Mouse (Mus musculus) lung, embryonic 15.5 days (tissue): ENCODE results near the gene St6galnac4. TPM values are rescaled to one million over a fixed set of nuclear protein-coding genes. Genes with fewer than 3 reads are reported as not detected.

Source experiments
- ATAC-seq: fragments of 200-750 bp; cut with Nextera tagmentation; 2 replicates; pipeline ENCODE4 v1.8.0; 2017; ENCODE audit warnings: moderate number of reproducible peaks, borderline replicate concordance; ENCODE audit not compliant: low FRiP score, low TSS enrichment; ENCODE audit errors: extremely low read depth
- H3K27ac ChIP-seq: fragments of 300-500 bp; sonication (generic); 2 replicates; pipeline ENCODE4 v1.5.1; 2015; ENCODE audit warnings: moderate library complexity, mild to moderate bottlenecking, inconsistent platforms
- H3K27me3 ChIP-seq: fragments of 300-500 bp; sonication (generic); 2 replicates; pipeline ENCODE4 v1.6.1; 2015; ENCODE audit warnings: inconsistent platforms
- H3K36me3 ChIP-seq: fragments of 300-500 bp; sonication (generic); 2 replicates; pipeline ENCODE4 v1.6.1; 2015; ENCODE audit warnings: inconsistent platforms
- H3K4me1 ChIP-seq: fragments of 300-500 bp; sonication (generic); 2 replicates; pipeline ENCODE4 v1.6.1; 2015; ENCODE audit warnings: inconsistent platforms
- H3K4me2 ChIP-seq: fragments of 300-500 bp; sonication (generic); 2 replicates; pipeline ENCODE4 v1.6.1; 2015; ENCODE audit warnings: inconsistent platforms, mild to moderate bottlenecking, moderate library complexity
- H3K4me3 ChIP-seq: fragments of 300-500 bp; sonication (generic); 2 replicates; pipeline ENCODE4 v1.5.1; 2015; ENCODE audit warnings: mild to moderate bottlenecking, inconsistent platforms
- H3K9ac ChIP-seq: fragments of 300-500 bp; sonication (generic); 2 replicates; pipeline ENCODE4 v1.6.1; 2015; ENCODE audit warnings: inconsistent platforms
- H3K9me3 ChIP-seq: fragments of 300-500 bp; sonication (generic); 2 replicates; pipeline ENCODE4 v1.6.1; 2016; ENCODE audit warnings: inconsistent platforms
- WGBS: fragments of 180-500 bp; shearing (Covaris S2); methylation state at CpG from one replicate; pipeline ENCODE4 v1.1.7; 2015; 5-methylcytosine and 5-hydroxymethylcytosine counted together
- polyA plus RNA-seq: library from polyadenylated mRNA; unstranded; fragments of >200 nt; fragmentation: Nextera tagmentation; extraction: Ambion mirVana; gene quantifications from 2 replicates; pipeline ENCODE4 v1.2.1, GENCODE M21; 2015

St6galnac4 gene
- polyA plus RNA-seq, 1 experiment from 2014 or later = 26.1 TPM

- peak overlapping the region; percentile 43; the same call in 1 of the 2 replicates for H3K27ac ChIP-seq
- peaks cover 45% of the 10 kb centered on the region for H3K4me1 ChIP-seq
- no peak overlapping the region; the same call in 1 of the 2 replicates for H3K9ac ChIP-seq
- no peak overlapping the region for H3K4me2 ChIP-seq
- WGBS = 44% methylated on average over 7 of the region's 7 CpGs
- no peaks in the 10 kb centered on the region for H3K36me3 ChIP-seq
- no peaks in the 10 kb centered on the region for H3K9me3 ChIP-seq
- ATAC-seq = no peak
- no peaks in the 10 kb centered on the region for H3K27me3 ChIP-seq
- no peak overlapping the region for H3K4me3 ChIP-seq
Observed at GRCm38 (mm10) chr2:32631737-32632394, 45.0 kb downstream of the St6galnac4 start.

GRCm38 (mm10) chr2:32633660-32634059, 46.8 kb downstream of the St6galnac4 start:
- Histone ChIP-seq H3K9me3 (no peaks in the 10 kb centered on the region), H3K4me3 (no peak overlapping the region), H3K36me3 (no peaks in the 10 kb centered on the region), H3K27me3 (no peaks in the 10 kb centered on the region), H3K9ac (no peak overlapping the region), H3K27ac (peak overlapping the region; percentile 76), H3K4me2 (no peak overlapping the region), H3K4me1 (peaks cover 43% of the 10 kb centered on the region)
- no peak for ATAC-seq
- WGBS = 61% methylated on average over 5 of the region's 5 CpGs

- WGBS = 79% methylated on average over 10 of the region's 10 CpGs
- peaks cover 35% of the 10 kb centered on the region for H3K4me1 ChIP-seq
- no peaks in the 10 kb centered on the region for H3K9me3 ChIP-seq
- H3K27me3 ChIP-seq = no peaks in the 10 kb centered on the region
- H3K36me3 ChIP-seq = no peaks in the 10 kb centered on the region
- no peak for ATAC-seq
- H3K27ac ChIP-seq = no peak overlapping the region
- H3K4me3 ChIP-seq = no peak overlapping the region
- no peak overlapping the region for H3K9ac ChIP-seq
- no peak overlapping the region for H3K4me2 ChIP-seq
Observed at GRCm38 (mm10) chr2:32634277-32635105, 47.6 kb downstream of the St6galnac4 start.

DNA sequence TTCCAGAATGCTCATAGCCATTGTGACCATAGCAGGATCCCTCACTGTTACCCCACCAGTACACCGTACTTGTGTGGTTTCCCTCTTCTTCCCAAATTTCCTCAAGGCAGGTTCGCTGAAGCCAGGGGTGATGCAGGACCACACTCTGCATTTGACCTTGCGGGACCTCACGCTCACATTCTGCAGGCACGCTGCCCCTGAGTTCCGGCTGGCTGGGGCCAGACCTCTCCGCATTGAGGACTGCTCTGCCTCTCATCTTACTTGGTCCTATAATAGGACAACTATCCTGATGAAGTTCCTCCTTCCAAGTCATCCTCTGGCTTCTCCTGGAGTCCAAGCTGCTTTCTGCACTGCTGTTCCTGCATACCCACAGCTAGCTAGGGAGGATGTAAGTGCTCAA, 49.7 kb downstream of the St6galnac4 start:
- no peak overlapping the region for H3K9ac ChIP-seq
- H3K27ac ChIP-seq = 0 out of 2 replicates have a peak overlapping the region, but pooled peaks have one; percentile 30
- no peaks in the 10 kb centered on the region for H3K27me3 ChIP-seq
- H3K4me3 ChIP-seq = no peak overlapping the region
- 80% methylated on average over 7 of the region's 7 CpGs for WGBS
- H3K36me3 ChIP-seq = no peaks in the 10 kb centered on the region
- H3K9me3 ChIP-seq = no peaks in the 10 kb centered on the region
- H3K4me2 ChIP-seq = no peak overlapping the region
- no peak for ATAC-seq
- H3K4me1 ChIP-seq = peaks cover 40% of the 10 kb centered on the region

DNA sequence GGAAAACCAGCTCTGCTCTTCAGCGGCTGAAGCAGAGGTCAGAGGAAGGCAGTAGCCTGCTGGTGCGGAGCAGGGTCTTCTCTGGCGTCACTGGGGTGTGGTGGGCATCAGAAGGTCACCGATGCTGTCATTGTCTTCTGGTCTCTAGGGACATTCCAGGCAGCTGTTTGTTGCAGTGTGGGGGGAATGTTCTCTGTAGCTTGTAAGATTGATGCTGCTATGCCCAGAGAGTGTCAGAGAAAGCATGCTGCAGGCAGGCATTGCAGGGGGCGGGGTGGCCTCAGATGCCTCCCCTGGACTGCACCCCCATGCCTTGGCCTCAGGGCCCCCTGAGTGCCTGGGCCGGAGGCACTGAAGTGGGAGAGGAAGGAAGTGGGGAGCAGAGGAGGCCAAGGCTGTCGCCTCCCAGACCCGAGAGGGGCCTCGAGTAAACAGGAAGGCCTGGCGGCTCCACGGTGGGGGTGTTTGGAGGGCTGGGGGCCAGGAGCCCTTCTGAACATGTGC, 50.9 kb downstream of the St6galnac4 start:
- Histone ChIP-seq H3K27me3 (no peaks in the 10 kb centered on the region), H3K4me2 (no peak overlapping the region), H3K36me3 (no peaks in the 10 kb centered on the region), H3K4me3 (no peak overlapping the region), H3K27ac (peak overlapping the region; percentile 83), H3K9me3 (no peaks in the 10 kb centered on the region), H3K9ac (no peak overlapping the region), H3K4me1 (peaks cover 40% of the 10 kb centered on the region)
- ATAC-seq = peak; percentile 78
- WGBS = 12% methylated on average over 11 of the region's 11 CpGs

GRCm38 (mm10) chr2:32639632-32640031, 52.7 kb downstream of the St6galnac4 start:
- no peak for ATAC-seq
- Histone ChIP-seq H3K4me1 (peaks cover 36% of the 10 kb centered on the region), H3K27me3 (no peaks in the 10 kb centered on the region), H3K4me3 (no peak overlapping the region), H3K9me3 (no peaks in the 10 kb centered on the region), H3K36me3 (no peaks in the 10 kb centered on the region), H3K4me2 (no peak overlapping the region), H3K27ac (no peak overlapping the region), H3K9ac (no peak overlapping the region)
- 39% methylated on average over 1 of the region's 1 CpGs for WGBS

DNA sequence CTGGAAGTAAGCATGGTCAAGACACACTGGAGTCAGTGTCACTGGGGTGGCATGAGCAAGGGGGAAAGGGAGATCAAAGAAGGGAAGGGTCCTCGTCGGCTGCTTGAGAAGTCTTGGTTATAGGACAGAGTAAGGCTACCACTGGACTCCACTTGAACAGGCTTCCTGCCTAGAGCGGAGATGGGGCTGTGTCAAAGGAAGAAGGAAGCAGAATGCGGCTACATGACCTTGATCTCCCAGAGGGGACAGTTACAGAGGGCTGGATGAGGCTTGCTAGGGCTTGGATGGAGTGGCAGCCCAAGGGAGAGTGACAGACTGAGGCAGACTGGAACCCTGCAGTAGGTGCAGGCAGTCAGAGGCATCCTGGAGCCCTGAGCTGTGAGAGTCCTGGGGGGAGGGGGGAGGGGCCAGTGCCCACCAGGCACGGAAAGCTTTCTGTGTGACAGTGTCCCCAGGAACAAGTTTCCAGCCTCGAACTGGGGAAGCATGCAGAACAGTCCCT, 53.7 kb downstream of the St6galnac4 start:
- 54% methylated on average over 6 of the region's 6 CpGs for WGBS
- H3K9me3 ChIP-seq = no peaks in the 10 kb centered on the region
- peaks cover 38% of the 10 kb centered on the region for H3K4me1 ChIP-seq
- H3K36me3 ChIP-seq = no peaks in the 10 kb centered on the region
- no peaks in the 10 kb centered on the region for H3K27me3 ChIP-seq
- H3K9ac ChIP-seq = no peak overlapping the region
- H3K27ac ChIP-seq = peak overlapping the region; percentile 35
- no peak overlapping the region for H3K4me2 ChIP-seq
- no peak overlapping the region for H3K4me3 ChIP-seq
- ATAC-seq = no peak

DNA sequence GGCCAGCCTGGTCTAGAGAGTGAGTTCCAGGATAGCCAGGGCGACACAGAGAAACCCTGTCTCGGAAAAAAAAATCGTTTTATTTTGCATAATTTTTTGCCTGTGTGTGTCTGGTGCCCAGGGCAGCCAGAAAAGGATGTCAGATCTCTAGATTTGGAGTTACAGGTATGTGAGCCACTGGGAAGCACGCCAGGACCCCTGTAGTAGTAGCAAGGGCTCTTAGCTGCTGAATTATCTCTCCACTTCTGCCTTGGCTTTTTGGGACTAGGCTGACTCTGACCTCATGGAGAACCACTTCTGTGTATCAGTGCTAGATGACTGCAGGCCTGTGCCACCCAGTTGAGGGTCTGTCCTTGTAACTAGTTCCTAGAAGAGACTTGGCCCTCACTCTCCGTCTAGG, 54.9 kb downstream of the St6galnac4 start:
- Histone ChIP-seq H3K4me2 (no peak overlapping the region), H3K9ac (no peak overlapping the region), H3K9me3 (no peaks in the 10 kb centered on the region), H3K4me3 (no peak overlapping the region), H3K36me3 (no peaks in the 10 kb centered on the region), H3K4me1 (peaks cover 45% of the 10 kb centered on the region), H3K27me3 (no peaks in the 10 kb centered on the region), H3K27ac (no peak overlapping the region)
- no peak for ATAC-seq
- 69% methylated on average over 5 of the region's 5 CpGs for WGBS

- Histone ChIP-seq H3K27me3 (no peaks in the 10 kb centered on the region), H3K36me3 (no peaks in the 10 kb centered on the region), H3K9ac (no peak overlapping the region), H3K9me3 (no peaks in the 10 kb centered on the region), H3K4me1 (peaks cover 40% of the 10 kb centered on the region), H3K4me3 (no peak overlapping the region), H3K27ac (peak overlapping the region; percentile 17; the same call in 1 of the 2 replicates), H3K4me2 (no peak overlapping the region)
- ATAC-seq = no peak
- 54% methylated on average over 7 of the region's 7 CpGs for WGBS
Observed at GRCm38 (mm10) chr2:32642813-32643212, 55.9 kb downstream of the St6galnac4 start.

DNA sequence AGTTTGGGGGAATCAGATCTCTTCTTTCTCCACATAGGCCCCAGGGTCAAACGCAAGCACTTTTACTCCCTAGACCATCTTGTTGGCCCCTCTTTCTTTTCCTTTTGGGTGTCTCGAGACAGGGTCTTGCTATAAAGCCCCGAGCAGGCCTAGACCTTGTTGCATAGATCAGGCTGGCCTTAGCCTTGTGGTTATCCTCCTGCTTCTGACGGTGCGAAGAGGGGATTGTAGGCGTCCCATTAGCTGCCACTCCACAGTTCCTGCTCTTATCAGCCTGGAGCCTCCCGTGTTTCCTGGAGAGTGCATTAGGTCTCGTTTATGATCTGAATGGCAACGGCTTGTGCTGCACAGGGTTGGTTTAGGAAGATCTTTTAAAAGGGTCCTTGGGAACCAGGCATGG, 57.2 kb downstream of the St6galnac4 start:
- peaks cover 43% of the 10 kb centered on the region for H3K4me1 ChIP-seq
- WGBS = 46% methylated on average over 9 of the region's 9 CpGs
- ATAC-seq = no peak
- H3K27me3 ChIP-seq = no peaks in the 10 kb centered on the region
- H3K36me3 ChIP-seq = no peaks in the 10 kb centered on the region
- H3K9ac ChIP-seq = no peak overlapping the region
- no peaks in the 10 kb centered on the region for H3K9me3 ChIP-seq
- no peak overlapping the region for H3K27ac ChIP-seq
- H3K4me3 ChIP-seq = no peak overlapping the region
- no peak overlapping the region for H3K4me2 ChIP-seq

DNA sequence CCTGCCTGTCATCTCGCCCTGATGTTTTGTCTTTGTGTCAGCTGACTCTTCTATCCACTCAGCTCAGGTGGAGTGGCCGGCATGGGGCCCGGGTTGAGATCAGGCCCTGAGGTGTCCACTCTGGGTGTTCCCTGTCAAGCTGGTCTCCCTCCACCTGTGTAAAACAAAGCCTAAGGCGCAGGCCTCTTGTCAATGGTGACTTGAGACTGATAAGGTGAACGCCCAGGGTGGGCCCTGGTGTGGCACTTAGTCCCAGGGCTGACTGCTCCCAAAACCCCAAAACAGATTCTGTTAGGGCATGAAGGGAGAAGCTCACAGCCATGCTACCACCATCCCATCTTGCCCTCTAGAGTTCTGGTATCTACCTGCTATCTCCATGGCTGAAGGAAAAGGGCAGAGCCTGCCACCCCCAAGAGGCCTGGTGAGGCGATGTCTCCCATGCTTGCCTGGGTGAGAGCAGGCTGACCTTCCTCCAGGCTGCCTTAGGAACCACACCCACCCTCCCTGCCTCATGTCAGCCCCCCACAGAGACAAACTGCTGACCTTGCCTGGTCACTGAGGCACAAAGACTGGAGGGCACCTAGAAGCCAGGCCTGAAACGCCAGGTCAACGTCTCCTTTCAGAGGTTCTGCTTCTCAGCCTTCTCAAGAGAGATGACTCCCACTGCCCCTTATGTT, 58.0 kb downstream of the St6galnac4 start:
- Histone ChIP-seq H3K4me1 (peaks cover 45% of the 10 kb centered on the region), H3K4me2 (no peak overlapping the region), H3K9ac (no peak overlapping the region), H3K27me3 (no peaks in the 10 kb centered on the region), H3K4me3 (no peak overlapping the region), H3K9me3 (no peaks in the 10 kb centered on the region), H3K36me3 (no peaks in the 10 kb centered on the region), H3K27ac (no peak overlapping the region)
- WGBS = 70% methylated on average over 8 of the region's 8 CpGs
- no peak for ATAC-seq
